Mouse (Mus musculus) CH12.LX (cell line): ENCODE measurements around the gene Gas6.

Experiments used
- CTCF ChIP-seq, 2 experiments: IDR thresholded peaks in 1 of 2; conservative IDR thresholded peaks in 1 of 2; 2 replicates each; pipeline ENCODE4 v1.5.1; 2011 to 2012; ENCODE audit warnings: low read depth in 2 of 2, low read length in 2 of 2, improper control_type of control experiment in 1 of 2, inconsistent platforms in 1 of 2, mild to moderate bottlenecking in 1 of 2, moderate library complexity in 1 of 2
- E2F4 ChIP-seq: IDR thresholded peaks from 2 replicates; pipeline ENCODE4 v1.6.1; 2011; ENCODE audit warnings: low read depth, low read length, improper control_type of control experiment; ENCODE audit not compliant: insufficient replicate concordance
- HCFC1 ChIP-seq: IDR thresholded peaks from 2 replicates; pipeline ENCODE4 v1.6.1; 2012; ENCODE audit warnings: low read depth, mild to moderate bottlenecking, inconsistent platforms, low read length, improper control_type of control experiment
- MAX ChIP-seq: IDR thresholded peaks from 2 replicates; pipeline ENCODE4 v1.6.1; 2011; ENCODE audit warnings: low read length, improper control_type of control experiment
- MXI1 ChIP-seq: IDR thresholded peaks from 2 replicates; pipeline ENCODE4 v1.6.1; 2011; ENCODE audit warnings: mild to moderate bottlenecking, low read depth, low read length, improper control_type of control experiment
- MYC ChIP-seq: IDR thresholded peaks from 2 replicates; pipeline ENCODE4 v1.6.1; 2011; ENCODE audit warnings: low read depth, mild to moderate bottlenecking, improper control_type of control experiment, low read length
- POLR2A ChIP-seq: IDR thresholded peaks from 2 replicates; pipeline ENCODE4 v1.6.1; 2011; ENCODE audit warnings: low read depth, mild to moderate bottlenecking, improper control_type of control experiment, low read length
- TCF12 ChIP-seq: IDR thresholded peaks from 2 replicates; pipeline ENCODE4 v1.6.1; 2014; ENCODE audit warnings: low read depth, mild to moderate bottlenecking, inconsistent platforms, low read length, improper control_type of control experiment
- USF1 ChIP-seq: IDR thresholded peaks from 2 replicates; pipeline ENCODE4 v1.6.1; 2014; ENCODE audit warnings: low read depth, mild to moderate bottlenecking, inconsistent platforms, low read length, improper control_type of control experiment
- ZC3H11A ChIP-seq: IDR thresholded peaks from 2 replicates; pipeline ENCODE4 v1.6.1; 2012; ENCODE audit warnings: low read depth, mild to moderate bottlenecking, inconsistent platforms, low read length, improper control_type of control experiment

GRCm38 (mm10) chr8:13428156-13428555, 66.1 kb downstream of the Gas6 start:
- no peak for TF ChIP-seq CTCF (conservative IDR thresholded peaks at IDR 0.05 in 1 of 2, IDR thresholded peaks at IDR 0.05 in 1 of 2; ENCODE audit: low read depth in 2 of 2, low read length in 2 of 2)
- no peak for TF ChIP-seq E2F4
- no peak for TF ChIP-seq HCFC1
- no peak for TF ChIP-seq USF1
- no peak for TF ChIP-seq ZC3H11A
- TF ChIP-seq TCF12: no peak
- no peak for TF ChIP-seq POLR2A
- TF ChIP-seq MAX: no peak
- no peak for TF ChIP-seq MYC
- no peak for TF ChIP-seq MXI1
